Mouse (Mus musculus): ENCODE measurements around the gene Gm4450.
"Not testable (repeated sequence)": the region's sequence is repeated elsewhere in the genome, so short reads cannot be mapped to it uniquely, and the experiment has no call there.

Gm4450 gene

DNA sequence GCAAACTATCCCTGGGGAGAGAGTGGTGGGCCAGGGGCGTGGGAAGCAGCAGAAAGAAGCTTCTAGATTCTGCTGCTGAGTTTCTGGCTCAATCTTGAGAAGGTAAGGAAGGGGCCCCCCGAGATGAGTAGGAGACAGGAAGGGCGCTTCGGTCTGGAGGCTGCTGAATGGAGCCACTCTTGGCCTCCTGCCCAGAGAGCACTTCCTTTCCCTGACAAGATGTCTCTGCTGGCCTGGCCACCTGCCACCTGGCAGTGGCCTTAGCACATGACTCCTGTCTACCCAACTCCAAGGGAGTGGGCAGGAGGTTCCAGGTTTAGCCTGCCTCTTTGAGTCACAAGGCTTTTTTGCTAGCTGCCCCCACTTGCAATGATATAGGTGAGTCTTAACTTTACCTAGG lies 39.6 kb downstream of the Gm4450 start:
- peak in 1 of 2 experiments; percentile 10 for DNase-seq (ENCODE audit: low spot score in 2 of 2)

DNA sequence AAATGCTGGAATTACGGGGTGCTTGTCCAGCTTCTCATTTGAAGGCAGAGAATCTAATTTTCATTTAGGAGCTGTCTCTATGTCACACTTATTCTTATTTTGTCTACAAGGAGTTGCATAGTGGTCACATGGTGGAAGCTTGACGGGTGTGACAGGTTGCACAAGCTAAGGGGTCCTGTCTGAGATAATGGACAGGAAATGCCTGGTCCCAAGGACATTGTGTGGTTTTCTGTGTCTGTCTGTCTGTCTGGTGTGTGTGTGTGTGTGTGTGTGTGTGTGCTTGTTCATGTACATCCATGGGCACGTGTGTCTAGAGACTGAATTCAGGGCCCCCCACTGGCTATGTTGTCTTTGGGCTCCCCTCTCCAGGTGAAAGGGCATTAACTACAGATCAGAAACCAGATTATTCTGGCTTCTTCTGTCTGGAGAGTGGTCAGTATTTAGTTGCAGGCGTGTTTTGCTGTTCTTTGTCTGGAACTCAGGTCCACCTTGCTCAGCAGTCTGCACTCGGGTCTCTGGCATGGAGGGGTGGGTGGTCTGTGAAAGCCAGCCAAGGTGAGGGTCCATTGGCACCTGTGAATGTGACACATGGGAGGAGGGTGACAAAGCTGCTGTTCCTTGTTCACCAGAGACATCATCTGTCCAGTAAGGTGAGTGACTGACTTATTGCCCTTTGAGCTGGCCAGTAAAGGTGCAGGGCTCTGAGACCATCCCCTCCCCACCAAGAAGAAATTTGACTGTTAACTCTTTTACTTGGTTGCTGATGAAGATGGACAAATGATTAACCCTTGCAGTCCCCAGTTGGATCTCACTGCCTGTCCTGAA lies 40.3 kb downstream of the Gm4450 start:
- no peak for DNase-seq (ENCODE audit: low spot score in 2 of 2)

DNA sequence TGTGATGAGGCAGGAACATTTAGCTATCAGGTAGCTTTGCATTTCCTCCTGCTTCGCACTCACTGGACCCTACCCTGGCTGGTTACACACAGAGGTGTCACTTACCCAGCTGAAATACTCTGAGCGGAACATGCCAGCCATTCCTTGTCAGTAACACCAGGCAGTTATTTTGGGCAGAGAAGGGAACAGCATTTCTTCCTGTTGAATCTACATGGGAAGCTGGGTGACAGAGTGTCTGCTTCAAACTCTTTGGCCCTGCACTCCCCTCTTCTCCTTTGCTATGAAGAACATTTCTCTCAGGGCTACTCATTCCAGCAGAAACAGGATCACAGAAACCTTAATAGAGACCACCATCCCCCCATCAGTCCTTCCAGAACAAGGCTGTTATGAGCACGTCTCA lies 42.6 kb downstream of the Gm4450 start:
- no peak for DNase-seq (ENCODE audit: low spot score in 2 of 2)

DNA sequence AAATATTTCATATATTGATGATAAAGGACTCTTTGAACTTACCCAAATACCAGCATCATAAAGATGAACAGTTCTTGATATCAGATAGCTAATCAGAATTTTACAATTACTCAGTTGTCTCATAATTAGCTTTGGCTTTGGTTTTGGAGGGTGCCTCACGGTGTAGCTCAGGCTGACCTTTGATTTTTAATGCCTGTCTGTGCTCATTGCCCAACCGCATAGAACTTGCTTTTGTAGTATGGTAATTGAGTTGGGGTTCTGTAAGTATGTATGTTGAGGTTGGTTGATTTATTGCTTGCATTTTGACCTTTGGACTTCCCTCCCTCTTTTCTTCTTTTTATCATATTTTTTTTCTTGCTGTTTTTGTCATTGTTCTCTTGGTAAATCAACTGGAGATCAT lies 43.2 kb downstream of the Gm4450 start:
- no peak for DNase-seq (ENCODE audit: low spot score in 2 of 2)

DNA sequence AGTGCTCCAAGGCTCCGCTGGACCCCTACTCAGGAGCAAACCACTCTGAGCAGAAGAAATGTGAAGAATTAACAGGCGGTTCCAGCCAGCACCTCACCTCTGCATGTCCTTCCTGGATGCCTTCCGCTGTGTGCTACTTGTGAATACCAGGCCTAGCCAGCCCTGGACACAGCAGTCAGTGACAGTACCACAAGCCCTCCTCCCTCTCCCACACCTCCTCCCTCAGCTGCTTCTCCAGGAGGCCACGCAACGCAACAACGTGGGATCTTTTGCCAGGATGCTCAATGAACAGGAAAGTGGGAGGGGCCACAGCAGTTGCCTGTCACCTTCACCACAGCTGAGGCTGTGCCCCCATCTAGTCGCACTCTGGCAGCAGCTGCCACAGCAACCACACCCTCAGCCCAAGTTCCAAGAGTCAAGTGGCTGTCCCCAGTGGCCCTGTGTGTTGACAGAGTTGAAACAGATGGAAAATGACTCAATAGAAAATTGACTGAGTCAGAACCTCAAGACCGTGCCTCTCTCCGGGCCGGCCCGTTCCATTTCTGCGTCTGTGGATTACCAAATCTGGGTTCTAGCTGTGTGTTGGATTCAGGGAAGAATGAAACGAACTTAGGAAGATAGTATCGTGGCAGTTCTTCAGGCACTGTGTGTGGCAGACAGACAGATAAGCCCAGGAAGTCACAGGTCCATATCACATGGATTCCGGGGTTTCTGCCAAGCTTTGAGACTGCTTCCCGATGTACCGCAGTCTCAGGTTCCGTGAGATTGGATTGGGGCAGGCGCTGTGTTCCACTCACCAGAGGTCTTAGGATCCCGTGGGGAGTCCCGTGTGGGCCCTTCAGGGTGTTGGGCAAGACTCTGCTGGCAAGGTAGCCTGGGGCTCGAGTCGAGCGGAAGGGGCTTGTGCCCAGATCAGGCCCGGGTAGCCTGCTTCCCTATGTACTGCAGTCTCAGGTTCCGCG lies 46.0 kb downstream of the Gm4450 start:
- not testable (repeated sequence) for DNase-seq (ENCODE audit: low spot score in 2 of 2)

DNA sequence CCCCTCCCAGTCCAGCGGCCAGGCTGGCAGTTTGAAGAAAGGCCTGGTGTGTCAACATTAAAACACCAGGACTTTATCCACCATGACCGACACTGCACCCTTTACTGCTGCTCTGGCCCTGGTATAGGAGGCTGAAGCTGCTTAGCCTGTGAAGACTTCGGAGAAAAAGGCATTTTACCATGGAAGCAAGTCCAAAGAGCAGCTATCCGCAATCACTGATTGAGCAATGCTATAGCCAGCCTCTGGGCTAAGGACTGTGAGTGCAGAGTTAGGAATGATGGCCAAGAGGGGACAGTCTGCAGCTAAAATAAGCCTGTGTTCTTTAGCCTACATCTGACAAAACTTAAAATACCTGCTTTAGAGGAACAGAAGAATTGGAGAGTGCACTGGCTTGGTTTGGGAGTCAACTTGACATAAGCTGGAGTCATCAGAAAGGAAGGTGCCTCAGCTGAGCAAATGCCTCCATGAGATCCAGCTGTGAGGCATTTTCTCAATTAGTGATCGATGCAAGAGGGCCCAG lies 49.6 kb downstream of the Gm4450 start:
- DNase-seq (ENCODE audit: low spot score in 2 of 2), result not testable (repeated sequence)

DNA sequence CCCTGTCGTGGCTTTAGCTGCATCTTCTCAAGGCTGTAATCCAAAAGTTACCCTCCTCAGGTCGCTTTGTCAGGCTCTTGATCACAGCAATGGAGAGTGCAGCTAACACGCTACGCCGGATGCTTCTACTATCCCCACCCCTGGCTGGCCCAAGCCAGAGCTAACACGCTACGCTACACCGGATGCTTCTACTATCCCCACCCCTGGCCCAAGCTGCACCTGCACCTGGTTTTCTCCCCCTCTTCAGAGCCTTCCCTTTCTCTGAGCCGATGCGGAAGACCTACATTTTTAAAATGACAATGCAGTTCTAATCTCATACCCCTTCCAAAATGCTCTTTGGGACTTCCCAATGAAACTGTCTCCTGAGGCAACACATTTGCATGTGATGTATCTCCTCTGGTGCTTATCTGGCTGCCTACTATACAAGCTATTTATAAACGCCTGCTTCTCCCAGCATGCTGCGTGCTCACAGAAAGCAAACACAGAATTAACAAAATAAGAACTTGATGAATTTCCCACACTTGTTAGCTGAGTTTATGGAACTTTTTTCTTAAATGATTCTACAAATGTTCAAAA lies 50.3 kb downstream of the Gm4450 start:
- peak in 1 of 2 experiments; percentile 11 for DNase-seq (ENCODE audit: low spot score in 2 of 2)

DNA sequence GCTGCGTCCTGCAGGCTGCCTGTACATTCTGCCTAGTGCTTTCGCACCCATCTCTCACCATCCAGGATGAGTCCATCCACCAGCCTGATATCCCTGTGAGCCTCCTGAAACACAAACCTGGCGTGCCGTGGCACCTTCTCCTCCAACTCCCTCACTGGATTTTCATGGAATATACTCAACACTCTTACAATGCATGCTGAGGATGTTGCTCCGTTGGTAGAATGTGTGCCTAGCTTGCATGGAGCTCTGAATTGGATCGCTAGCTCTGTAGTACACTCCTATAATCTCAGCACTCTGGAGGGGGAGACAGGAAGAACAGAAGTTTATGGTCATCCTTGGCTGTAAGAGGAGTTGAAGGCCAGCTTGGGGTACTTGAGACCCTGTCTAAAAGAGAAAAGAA lies 51.0 kb downstream of the Gm4450 start:
- DNase-seq (ENCODE audit: low spot score in 2 of 2), result not testable (repeated sequence)

DNA sequence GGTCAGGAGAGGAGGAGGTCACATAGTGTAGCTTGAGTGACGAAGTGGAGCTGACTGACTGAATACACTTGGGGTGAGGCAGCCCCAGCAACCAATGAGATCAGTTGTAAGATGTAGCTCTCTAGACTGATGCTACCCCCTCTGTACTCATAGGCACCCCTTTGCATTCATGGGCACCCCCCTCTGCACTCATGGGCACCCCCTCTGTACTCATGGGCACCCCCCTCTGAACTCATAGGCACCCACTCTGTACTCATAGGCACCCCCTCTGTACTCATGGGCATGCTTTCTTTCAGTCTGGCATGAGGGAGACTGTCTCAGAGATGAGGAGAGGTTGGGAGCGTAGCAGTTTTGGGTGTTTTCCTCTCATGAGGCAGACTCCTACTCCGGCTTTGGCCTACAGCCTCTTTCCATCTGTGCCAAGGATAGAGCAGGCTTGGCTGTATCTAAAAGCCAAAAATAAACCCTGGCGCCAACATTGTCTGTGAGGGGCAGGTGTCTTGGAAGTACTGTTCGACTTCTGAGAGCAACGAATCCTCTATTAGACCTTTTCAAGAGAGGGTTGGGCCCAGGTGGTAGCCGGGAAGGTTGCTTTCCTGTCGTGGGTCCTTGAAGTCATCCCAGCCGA lies 52.5 kb downstream of the Gm4450 start:
- not testable (repeated sequence) for DNase-seq (ENCODE audit: low spot score in 2 of 2)

All from spleen, postnatal 14 days (tissue).